Mouse (Mus musculus) intestine, embryonic 16.5 days (tissue): ENCODE measurements around the gene Otub2. TPM values are rescaled to one million over a fixed set of nuclear protein-coding genes. Genes with fewer than 3 reads are reported as not detected.

Experiments
- ATAC-seq: fragments of 200-750 bp; cut with Nextera tagmentation; 2 replicates; pipeline ENCODE4 v1.8.0; 2017; ENCODE audit warnings: moderate TSS enrichment, moderate library complexity
- H3K27ac ChIP-seq: fragments of 300-500 bp; sonication (generic); 2 replicates; pipeline ENCODE4 v1.5.1; 2014; ENCODE audit warnings: mild to moderate bottlenecking, low read length
- H3K27me3 ChIP-seq: fragments of 300-500 bp; sonication (generic); replicated peaks from 2 replicates; pipeline ENCODE4 v1.6.1; 2014; ENCODE audit warnings: low read length, control low read depth, mixed read lengths; ENCODE audit not compliant: control insufficient read depth, insufficient read depth
- H3K36me3 ChIP-seq: fragments of 300-500 bp; sonication (generic); 2 replicates; pipeline ENCODE4 v1.6.1; 2014; ENCODE audit warnings: low read length, control low read depth; ENCODE audit not compliant: control insufficient read depth, insufficient read depth
- H3K4me1 ChIP-seq: fragments of 300-500 bp; sonication (generic); 2 replicates; pipeline ENCODE4 v1.6.1; 2014; ENCODE audit warnings: low read length, control low read depth, mixed read lengths; ENCODE audit not compliant: control insufficient read depth, insufficient read depth
- H3K4me2 ChIP-seq: fragments of 300-500 bp; sonication (generic); 2 replicates; pipeline ENCODE4 v1.6.1; 2014; ENCODE audit warnings: low read depth, low read length, control low read depth
- H3K4me3 ChIP-seq: fragments of 300-500 bp; sonication (generic); 2 replicates; pipeline ENCODE4 v1.5.1; 2014; ENCODE audit warnings: mild to moderate bottlenecking, low read length
- H3K9ac ChIP-seq: fragments of 300-500 bp; sonication (generic); 2 replicates; pipeline ENCODE4 v1.6.1; 2014; ENCODE audit warnings: low read depth, low read length
- H3K9me3 ChIP-seq: fragments of 300-500 bp; sonication (generic); 2 replicates; pipeline ENCODE4 v1.6.1; 2016; ENCODE audit warnings: low read length, control low read depth; ENCODE audit not compliant: control insufficient read depth
- WGBS: fragments of 180-500 bp; shearing (Covaris S2); extraction: QIAGEN DNeasy Blood & Tissue Kit; methylation state at CpG from one replicate; pipeline ENCODE4 v1.1.7; 2014; 5-methylcytosine and 5-hydroxymethylcytosine counted together
- polyA plus RNA-seq: library from polyadenylated mRNA; unstranded; fragments of >200 nt; fragmentation: Nextera tagmentation; extraction: Ambion mirVana; gene quantifications from 2 replicates; pipeline ENCODE4 v1.2.1, GENCODE M21; 2015

Gene Otub2
- polyA plus RNA-seq, 1 experiment from 2014 or later = 5.6 TPM

- Histone ChIP-seq H3K4me1 (peaks cover 10% of the 10 kb centered on the region), H3K27ac (no peak overlapping the region), H3K4me2 (peak overlapping the region; percentile 65), H3K36me3 (no peaks in the 10 kb centered on the region), H3K9ac (peak overlapping the region; percentile 86), H3K9me3 (no peaks in the 10 kb centered on the region), H3K27me3 (no peaks in the 10 kb centered on the region), H3K4me3 (peak overlapping the region; percentile 75)
- ATAC-seq = no peak
- 71% methylated on average over 2 of the region's 2 CpGs for WGBS
Measured at GRCm38 (mm10) chr12:103389348-103389727, 856 bp downstream of the Otub2 start.

GRCm38 (mm10) chr12:103389982-103390381 lies 1.5 kb downstream of the Otub2 start:
- Histone ChIP-seq H3K4me1 (peaks cover 10% of the 10 kb centered on the region), H3K9ac (no peak overlapping the region)
- WGBS = 73% methylated on average over 4 of the region's 4 CpGs

GRCm38 (mm10) chr12:103391098-103391497 lies 2.6 kb downstream of the Otub2 start:
- Histone ChIP-seq H3K36me3 (no peaks in the 10 kb centered on the region), H3K4me1 (peaks cover 10% of the 10 kb centered on the region), H3K27me3 (no peaks in the 10 kb centered on the region), H3K9ac (no peak overlapping the region), H3K4me2 (no peak overlapping the region), H3K27ac (no peak overlapping the region), H3K9me3 (no peaks in the 10 kb centered on the region), H3K4me3 (no peak overlapping the region)
- 72% methylated on average over 7 of the region's 7 CpGs for WGBS
- no peak for ATAC-seq

More at GRCm38 (mm10) chr12:103389982-103390381, 1.5 kb downstream of the Otub2 start:
- no peak overlapping the region for H3K4me2 ChIP-seq
- H3K4me3 ChIP-seq = no peak overlapping the region
- H3K27me3 ChIP-seq = no peaks in the 10 kb centered on the region
- no peak for ATAC-seq
- H3K9me3 ChIP-seq = no peaks in the 10 kb centered on the region
- no peaks in the 10 kb centered on the region for H3K36me3 ChIP-seq
- H3K27ac ChIP-seq = no peak overlapping the region

- no peaks in the 10 kb centered on the region for H3K9me3 ChIP-seq
- H3K4me2 ChIP-seq = no peak overlapping the region
- H3K27ac ChIP-seq = no peak overlapping the region
- peak; percentile 63 for ATAC-seq
- peaks cover 10% of the 10 kb centered on the region for H3K4me1 ChIP-seq
- H3K9ac ChIP-seq = no peak overlapping the region
- H3K36me3 ChIP-seq = no peaks in the 10 kb centered on the region
- WGBS = 33% methylated on average over 6 of the region's 6 CpGs
- H3K4me3 ChIP-seq = no peak overlapping the region
- H3K27me3 ChIP-seq = no peaks in the 10 kb centered on the region
Measured at GRCm38 (mm10) chr12:103393528-103393927, 5.0 kb downstream of the Otub2 start.

GRCm38 (mm10) chr12:103395486-103396275 lies 7.2 kb downstream of the Otub2 start:
- H3K4me1 ChIP-seq = peaks cover 6% of the 10 kb centered on the region; the same call in 1 of the 2 replicates
- no peaks in the 10 kb centered on the region for H3K9me3 ChIP-seq
- ATAC-seq = no peak
- H3K9ac ChIP-seq = no peak overlapping the region
- H3K4me2 ChIP-seq = no peak overlapping the region
- no peaks in the 10 kb centered on the region for H3K36me3 ChIP-seq
- no peak overlapping the region for H3K4me3 ChIP-seq
- no peaks in the 10 kb centered on the region for H3K27me3 ChIP-seq
- 66% methylated on average over 12 of the region's 12 CpGs for WGBS
- H3K27ac ChIP-seq = no peak overlapping the region

GRCm38 (mm10) chr12:103396751-103397150 lies 8.3 kb downstream of the Otub2 start:
- Histone ChIP-seq H3K36me3 (no peaks in the 10 kb centered on the region), H3K27me3 (no peaks in the 10 kb centered on the region), H3K4me2 (no peak overlapping the region), H3K9me3 (no peaks in the 10 kb centered on the region), H3K27ac (no peak overlapping the region), H3K4me3 (no peak overlapping the region), H3K9ac (no peak overlapping the region), H3K4me1 (peaks cover 6% of the 10 kb centered on the region; the same call in 1 of the 2 replicates)
- WGBS = 75% methylated on average over 7 of the region's 7 CpGs
- ATAC-seq = no peak

GRCm38 (mm10) chr12:103404131-103404530 lies 15.6 kb downstream of the Otub2 start:
- no peak for ATAC-seq
- Histone ChIP-seq H3K9ac (no peak overlapping the region), H3K36me3 (peaks cover 12% of the 10 kb centered on the region), H3K27ac (no peak overlapping the region), H3K4me2 (no peak overlapping the region), H3K4me3 (no peak overlapping the region), H3K9me3 (no peaks in the 10 kb centered on the region), H3K4me1 (no peaks in the 10 kb centered on the region), H3K27me3 (no peaks in the 10 kb centered on the region)
- 85% methylated on average over 18 of the region's 18 CpGs for WGBS

- 95% methylated on average over 4 of the region's 4 CpGs for WGBS
- Histone ChIP-seq H3K4me3 (no peak within 1 kb of the TSS), H3K9me3 (no peaks in the 10 kb centered on the region), H3K27me3 (no peaks in the 10 kb centered on the region), H3K36me3 (peaks cover 27% of the 10 kb centered on the region), H3K27ac (no peak within 1 kb of the TSS), H3K9ac (no peak within 1 kb of the TSS), H3K4me1 (no peaks in the 10 kb centered on the region), H3K4me2 (no peak within 1 kb of the TSS)
- ATAC-seq = no peak
Measured at GRCm38 (mm10) chr12:103407720-103408119, 19.2 kb downstream of the Otub2 start, which contains the start of gene 9330161L09Rik. Gene 9330161L09Rik (minus strand): TSS chr12:103407820.

GRCm38 (mm10) chr12:103408144-103408543 lies 19.7 kb downstream of the Otub2 start:
- Histone ChIP-seq H3K4me2 (no peak overlapping the region), H3K36me3 (peaks cover 30% of the 10 kb centered on the region), H3K4me1 (no peaks in the 10 kb centered on the region), H3K27me3 (no peaks in the 10 kb centered on the region), H3K9me3 (no peaks in the 10 kb centered on the region), H3K9ac (no peak overlapping the region), H3K27ac (no peak overlapping the region), H3K4me3 (no peak overlapping the region)
- no peak for ATAC-seq
- 94% methylated on average over 10 of the region's 10 CpGs for WGBS
